Mouse (Mus musculus) heart, postnatal 0 days (tissue): ENCODE data around the gene Urad.

Experiments
- CTCF ChIP-seq: IDR thresholded peaks from 2 replicates; pipeline ENCODE4 v1.5.1; 2016; ENCODE audit warnings: antibody characterized with exemption, control low read depth, low read depth
- EP300 ChIP-seq: IDR thresholded peaks from 2 replicates; pipeline ENCODE4 v1.6.1; 2016; ENCODE audit warnings: antibody characterized with exemption, low read depth

GRCm38 (mm10) chr5:147342901-147343300 is 20.7 kb upstream of the Urad start:
- no peak for TF ChIP-seq CTCF
- TF ChIP-seq EP300, result no peak
